Mouse (Mus musculus) CH12.LX (cell line): Measurements from ENCODE around the gene Cdk5rap3.

Experiments
- CTCF ChIP-seq, 2 experiments: IDR thresholded peaks in 1 of 2; conservative IDR thresholded peaks in 1 of 2; 2 replicates each; pipeline ENCODE4 v1.5.1; 2011 to 2012; ENCODE audit warnings: low read depth in 2 of 2, low read length in 2 of 2, improper control_type of control experiment in 1 of 2, inconsistent platforms in 1 of 2, mild to moderate bottlenecking in 1 of 2, moderate library complexity in 1 of 2
- E2F4 ChIP-seq: IDR thresholded peaks from 2 replicates; pipeline ENCODE4 v1.6.1; 2011; ENCODE audit warnings: low read depth, low read length, improper control_type of control experiment; ENCODE audit not compliant: insufficient replicate concordance
- EP300 ChIP-seq: IDR thresholded peaks from 2 replicates; pipeline ENCODE4 v1.6.1; 2011; ENCODE audit warnings: low read length, improper control_type of control experiment
- HCFC1 ChIP-seq: IDR thresholded peaks from 2 replicates; pipeline ENCODE4 v1.6.1; 2012; ENCODE audit warnings: low read depth, mild to moderate bottlenecking, inconsistent platforms, low read length, improper control_type of control experiment
- MAFK ChIP-seq: IDR thresholded peaks from 2 replicates; pipeline ENCODE4 v1.6.1; 2011; ENCODE audit warnings: low read length, improper control_type of control experiment; ENCODE audit not compliant: insufficient replicate concordance
- MAX ChIP-seq: IDR thresholded peaks from 2 replicates; pipeline ENCODE4 v1.6.1; 2011; ENCODE audit warnings: low read length, improper control_type of control experiment
- MAZ ChIP-seq: IDR thresholded peaks from 2 replicates; pipeline ENCODE4 v1.6.1; 2012; ENCODE audit warnings: low read depth, mild to moderate bottlenecking, inconsistent platforms, low read length, improper control_type of control experiment, moderate library complexity
- MEF2A ChIP-seq: IDR thresholded peaks from 2 replicates; pipeline ENCODE4 v1.6.1; 2014; ENCODE audit warnings: low read depth, mild to moderate bottlenecking, inconsistent platforms, low read length, improper control_type of control experiment, borderline replicate concordance
- NRF1 ChIP-seq: IDR thresholded peaks from 2 replicates; pipeline ENCODE4 v1.6.1; 2014; ENCODE audit warnings: low read depth, mild to moderate bottlenecking, inconsistent platforms, low read length, improper control_type of control experiment, moderate library complexity
- POLR2A ChIP-seq: IDR thresholded peaks from 2 replicates; pipeline ENCODE4 v1.6.1; 2011; ENCODE audit warnings: low read depth, mild to moderate bottlenecking, improper control_type of control experiment, low read length
- POLR2AphosphoS2 ChIP-seq: IDR thresholded peaks from 2 replicates; pipeline ENCODE4 v1.6.1; 2011; ENCODE audit warnings: low read depth, low read length, improper control_type of control experiment
- TCF12 ChIP-seq: IDR thresholded peaks from 2 replicates; pipeline ENCODE4 v1.6.1; 2014; ENCODE audit warnings: low read depth, mild to moderate bottlenecking, inconsistent platforms, low read length, improper control_type of control experiment
- USF1 ChIP-seq: IDR thresholded peaks from 2 replicates; pipeline ENCODE4 v1.6.1; 2014; ENCODE audit warnings: low read depth, mild to moderate bottlenecking, inconsistent platforms, low read length, improper control_type of control experiment
- ZMIZ1 ChIP-seq: IDR thresholded peaks from 2 replicates; pipeline ENCODE4 v1.6.1; 2012; ENCODE audit warnings: low read depth, mild to moderate bottlenecking, inconsistent platforms, low read length, improper control_type of control experiment

GRCm38 (mm10) chr11:96877071-96877470, 39.2 kb downstream of the Cdk5rap3 start:
- TF ChIP-seq ZMIZ1, result no peak
- TF ChIP-seq MAZ, result no peak
- no peak for TF ChIP-seq POLR2A
- TF ChIP-seq EP300, result no peak
- TF ChIP-seq CTCF (conservative IDR thresholded peaks at IDR 0.05 in 1 of 2, IDR thresholded peaks at IDR 0.05 in 1 of 2; ENCODE audit: low read depth in 2 of 2, low read length in 2 of 2), result no peak
- no peak for TF ChIP-seq NRF1
- TF ChIP-seq MAFK, result no peak
- TF ChIP-seq E2F4, result no peak
- TF ChIP-seq USF1, result no peak
- no peak for TF ChIP-seq TCF12
- no peak for TF ChIP-seq MEF2A
- TF ChIP-seq HCFC1, result no peak
- TF ChIP-seq POLR2AphosphoS2, result no peak
- TF ChIP-seq MAX, result no peak
